Mouse (Mus musculus) megakaryocyte, embryonic 14.5 days (primary cell): ENCODE data around the gene Ppl.

Experiments
- FLI1 ChIP-seq: IDR thresholded peaks from 2 replicates; pipeline ENCODE4 v1.6.1; 2012; ENCODE audit warnings: low read length, inconsistent platforms, mixed read lengths
- GATA1 ChIP-seq: IDR thresholded peaks from 3 replicates; pipeline ENCODE4 v1.6.1; 2012; ENCODE audit warnings: mixed read lengths, low read length, inconsistent platforms, borderline replicate concordance

DNA sequence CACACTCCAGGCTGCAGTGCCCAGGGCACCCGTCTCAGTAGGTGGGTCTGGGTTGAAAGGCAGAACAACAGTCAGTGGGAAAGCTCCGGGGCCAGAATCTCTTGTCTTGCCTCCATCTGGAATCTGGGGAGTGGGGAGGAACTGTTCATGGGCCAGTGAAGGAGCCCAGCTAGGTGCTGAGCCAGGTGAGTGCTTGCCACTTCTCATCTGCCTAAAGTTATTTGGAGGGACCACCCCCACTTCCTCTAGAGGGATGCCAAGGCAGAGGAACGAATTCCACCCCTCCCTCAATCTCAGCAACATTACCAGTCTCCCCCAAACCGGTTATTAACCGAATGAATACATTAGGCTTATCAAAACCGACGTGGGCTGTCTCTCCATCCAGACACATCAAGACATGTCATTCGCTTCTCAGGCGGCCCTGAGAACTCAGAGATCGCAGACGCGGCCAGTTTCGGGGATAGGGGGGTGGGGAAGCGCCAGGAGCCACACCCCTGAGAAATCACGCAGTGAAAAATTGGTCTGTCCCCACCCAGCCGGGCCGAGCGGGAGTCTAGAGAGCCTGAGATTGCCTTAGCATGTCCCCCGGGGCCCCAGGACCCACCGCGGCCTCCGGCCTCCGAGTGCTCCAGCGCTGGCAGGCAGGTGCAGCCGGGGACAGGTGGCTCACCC is 834 bp downstream of the Ppl start:
- TF ChIP-seq FLI1 (no peak), GATA1 (no peak)
